Mouse (Mus musculus) layer of hippocampus, adult 9-11 months (tissue): ENCODE measurements at regions not wholly inside any gene's neighbourhood (a gene's known extent, or its start where the extent isn't known, plus 50 kb on each side); places are given as distances from the start of the nearest gene placed in this dataset.
A peak's percentile ranks its signal among the peaks of the same experiment; 100 is the strongest.
"Not testable (repeated sequence)": the region's sequence is repeated elsewhere in the genome, so short reads cannot be mapped to it uniquely, and the experiment has no call there.

Experiments
- DNase-seq: peaks from one replicate; pipeline ENCODE4 v3.0.0; 2022

- DNase-seq, result no peak
Measured at GRCm38 (mm10) chr10:96685991-96686601, 69.3 kb downstream of the Btg1 start.

GRCm38 (mm10) chr10:96686659-96687440 is 70.0 kb downstream of the Btg1 start:
- DNase-seq, result no peak

DNA sequence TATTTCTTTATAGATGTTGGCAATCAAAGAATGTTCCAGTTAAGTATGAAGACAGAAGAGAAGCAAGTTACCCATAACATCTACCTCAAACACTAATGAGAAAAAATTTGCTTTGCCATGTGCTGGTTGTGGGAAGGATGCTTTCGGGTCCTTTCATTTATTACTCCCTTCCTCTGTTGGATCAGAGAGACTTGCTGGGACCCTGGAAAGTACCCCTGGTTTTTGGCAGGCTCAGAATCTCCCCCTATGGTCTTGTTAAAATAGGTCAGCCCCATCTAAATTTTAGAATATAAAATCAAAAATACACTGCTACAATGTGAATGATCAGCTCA is 70.6 kb downstream of the Btg1 start:
- no peak for DNase-seq

DNA sequence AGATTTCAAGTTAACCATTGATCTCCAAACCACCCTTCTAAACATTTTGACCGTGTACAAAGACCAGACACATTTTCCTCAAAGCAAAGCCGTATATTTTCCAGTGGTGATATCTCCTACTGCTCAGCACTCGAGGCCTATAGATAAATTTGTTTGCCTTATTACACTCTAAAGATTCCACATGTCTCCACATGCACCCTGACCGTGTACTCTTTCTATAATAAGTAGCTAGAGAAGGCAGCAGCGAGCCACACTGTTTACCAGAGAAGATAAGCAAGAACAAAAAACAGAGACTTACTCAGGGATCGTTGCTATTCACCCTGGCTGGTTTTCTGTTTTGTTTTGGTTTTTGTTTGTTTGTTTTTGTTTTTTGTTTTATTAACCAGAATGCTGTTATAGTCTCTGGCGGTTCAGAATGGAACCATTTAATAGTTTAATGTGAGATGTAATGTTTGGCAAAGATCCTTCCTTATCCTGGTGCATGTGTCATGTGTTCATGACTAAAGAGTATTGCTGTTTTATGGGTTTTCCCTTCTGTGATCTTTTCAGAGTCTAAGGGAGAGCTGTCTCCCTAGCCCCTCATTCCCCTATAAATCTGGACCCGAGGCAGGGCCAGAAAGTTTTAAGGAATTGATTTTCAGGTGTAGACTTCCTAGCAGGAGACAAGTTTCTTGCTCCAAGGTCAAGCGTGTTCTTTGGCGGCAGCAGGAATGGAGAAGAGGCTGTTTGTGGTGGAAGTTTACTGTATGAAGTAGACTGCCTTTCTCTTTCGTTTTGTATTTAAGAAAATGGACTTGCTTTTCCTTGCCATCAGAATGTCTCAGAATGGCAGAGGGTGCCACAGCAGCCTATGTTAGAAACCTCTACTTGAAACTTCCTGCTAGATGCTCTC is 73.4 kb downstream of the Btg1 start:
- DNase-seq, result no peak

DNA sequence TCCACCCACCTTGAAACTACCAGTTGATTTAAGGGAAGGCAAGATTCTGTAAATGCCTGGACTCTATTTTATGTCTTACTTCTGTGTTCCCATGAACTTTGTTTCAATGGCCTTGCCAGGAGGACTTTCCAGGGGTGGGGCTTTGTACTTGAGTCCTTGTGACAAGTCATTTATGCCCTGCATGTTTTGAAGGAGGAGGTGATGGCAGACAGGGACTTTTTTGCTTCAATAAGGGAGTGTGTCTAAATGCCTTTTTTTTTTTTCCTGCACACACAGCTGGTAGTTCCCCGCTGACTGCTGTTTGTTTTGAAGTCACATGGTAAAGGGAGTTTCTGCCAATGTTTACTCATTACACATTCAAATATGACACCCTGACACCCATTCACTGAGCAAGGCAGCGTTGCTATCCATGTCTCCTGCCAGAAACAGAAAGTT is 74.1 kb downstream of the Btg1 start:
- DNase-seq, result peak; percentile 4

GRCm38 (mm10) chr10:96691319-96691870 is 74.6 kb downstream of the Btg1 start:
- no peak for DNase-seq

DNA sequence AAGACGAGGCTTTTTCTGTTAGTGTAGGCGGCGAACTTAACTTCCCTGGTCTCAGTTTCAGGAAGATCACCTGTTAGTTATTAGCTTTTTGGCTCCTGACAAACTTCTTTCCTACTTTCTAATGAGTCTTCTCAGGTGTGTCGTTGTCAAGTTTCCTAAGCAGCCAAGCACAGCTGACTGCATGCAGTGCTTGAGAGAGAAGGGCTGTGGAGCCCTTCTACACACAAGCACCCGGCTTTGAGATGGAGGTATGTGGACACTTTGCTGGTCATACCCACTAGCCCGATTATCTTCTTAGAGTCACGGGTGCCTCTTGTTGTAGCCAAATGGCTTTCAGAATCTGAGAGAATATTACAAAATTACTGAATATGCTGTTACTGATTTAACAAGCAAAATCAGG is 76.0 kb downstream of the Btg1 start:
- DNase-seq, result no peak

- DNase-seq, result no peak
Measured at GRCm38 (mm10) chr10:96693766-96694165, 77.0 kb downstream of the Btg1 start.

DNA sequence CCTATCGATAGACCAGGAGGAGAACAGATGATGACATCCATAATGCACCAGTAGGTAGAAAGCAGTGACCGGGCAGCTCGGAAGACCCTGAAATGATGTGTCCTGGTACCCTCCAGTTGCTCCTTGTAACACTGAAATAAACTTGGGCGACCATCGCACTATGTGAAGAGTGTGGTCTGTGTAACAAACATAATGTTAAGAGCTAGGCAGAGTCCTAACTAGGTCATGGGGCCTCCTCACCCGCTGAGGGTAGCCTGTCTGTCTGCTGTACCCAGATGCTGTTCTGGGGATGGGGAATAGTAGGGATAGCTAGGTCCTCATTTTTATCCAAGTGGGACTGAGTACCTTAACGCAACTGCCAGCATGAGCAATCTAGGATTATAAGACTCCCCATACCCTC is 79.8 kb downstream of the Btg1 start:
- DNase-seq, result no peak

GRCm38 (mm10) chr10:96697781-96698180 is 81.0 kb downstream of the Btg1 start:
- no peak for DNase-seq

DNA sequence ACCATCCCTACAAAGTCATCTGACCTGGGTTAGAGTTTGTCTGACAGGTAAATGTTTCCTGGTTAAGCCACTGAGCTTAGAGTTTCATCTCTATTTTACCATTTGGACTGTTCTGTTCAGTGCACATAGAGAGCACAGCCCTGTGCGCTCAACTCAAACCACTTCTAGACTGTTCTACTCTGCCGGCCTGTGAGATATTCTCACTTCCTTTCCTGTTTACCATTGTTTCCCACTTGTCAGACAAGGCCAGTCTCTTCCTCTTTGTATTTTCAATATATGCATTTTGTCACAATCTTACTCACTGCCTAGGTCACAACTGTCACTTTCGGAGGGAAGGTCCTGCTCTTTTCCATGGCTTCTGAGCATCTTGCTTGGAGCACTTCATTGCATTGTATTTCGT is 89.8 kb downstream of the Btg1 start:
- no peak for DNase-seq

DNA sequence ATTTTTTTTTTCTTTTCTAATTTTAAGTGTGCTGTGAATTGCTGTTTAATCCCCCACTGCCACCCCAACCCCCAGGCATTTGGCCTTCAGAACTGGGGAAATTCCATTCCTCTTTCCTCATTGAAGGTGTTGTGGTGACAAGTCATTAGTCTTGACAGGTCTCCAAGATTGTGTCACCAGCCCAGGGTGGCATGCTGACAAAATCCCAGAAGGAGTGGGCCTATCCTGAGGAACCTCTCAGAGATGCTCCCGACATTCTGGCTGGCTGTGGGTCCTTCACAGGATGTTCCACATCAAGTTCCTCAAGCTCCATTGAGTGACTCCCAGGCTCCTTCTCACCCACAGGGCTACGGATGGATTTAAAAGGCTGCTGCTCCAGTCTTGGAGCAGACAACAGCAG is 91.7 kb downstream of the Btg1 start:
- DNase-seq, result no peak

- DNase-seq, result no peak
Measured at GRCm38 (mm10) chr10:96709698-96710356, 93.0 kb downstream of the Btg1 start.

DNA sequence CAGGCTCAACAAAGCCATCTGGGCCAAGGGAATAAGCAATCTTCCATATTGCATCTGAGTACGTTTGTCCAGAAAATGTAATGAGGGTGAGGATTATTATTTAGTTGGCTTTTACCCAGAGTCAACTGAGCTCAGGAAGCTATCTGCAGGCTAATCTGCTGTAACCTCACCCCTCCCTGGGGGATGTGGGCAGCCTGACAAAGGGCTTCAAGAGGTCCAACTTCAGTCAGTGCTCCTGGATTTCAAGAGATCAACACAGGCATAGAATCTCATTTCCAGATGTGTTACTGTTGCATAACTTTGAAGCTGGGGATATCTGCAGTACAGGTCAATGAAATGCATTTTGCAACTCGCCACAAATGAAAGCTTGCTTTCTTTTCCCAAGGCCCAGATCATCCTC is 95.2 kb downstream of the Btg1 start:
- DNase-seq, result no peak

GRCm38 (mm10) chr10:96714702-96715101 is 97.9 kb downstream of the Btg1 start:
- DNase-seq, result no peak

DNA sequence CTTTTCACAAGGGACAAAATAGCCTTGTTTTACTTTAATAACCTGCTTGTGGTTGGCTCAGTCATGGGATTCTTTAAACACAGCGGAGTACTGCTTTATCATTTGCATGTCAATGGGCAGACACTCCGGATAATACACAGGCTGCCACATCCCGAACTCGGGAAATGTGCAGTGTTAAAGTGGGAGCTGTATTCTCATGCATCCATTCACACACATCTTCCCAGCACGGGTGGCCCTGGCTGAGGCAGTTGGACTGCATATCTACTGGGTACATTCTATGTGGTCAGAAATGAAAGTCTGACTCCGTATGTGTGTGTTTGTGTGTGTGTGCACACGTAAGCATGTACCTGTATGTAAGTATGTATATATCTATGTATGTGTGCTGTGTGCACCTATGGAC is 100.5 kb downstream of the Btg1 start:
- no peak for DNase-seq

DNA sequence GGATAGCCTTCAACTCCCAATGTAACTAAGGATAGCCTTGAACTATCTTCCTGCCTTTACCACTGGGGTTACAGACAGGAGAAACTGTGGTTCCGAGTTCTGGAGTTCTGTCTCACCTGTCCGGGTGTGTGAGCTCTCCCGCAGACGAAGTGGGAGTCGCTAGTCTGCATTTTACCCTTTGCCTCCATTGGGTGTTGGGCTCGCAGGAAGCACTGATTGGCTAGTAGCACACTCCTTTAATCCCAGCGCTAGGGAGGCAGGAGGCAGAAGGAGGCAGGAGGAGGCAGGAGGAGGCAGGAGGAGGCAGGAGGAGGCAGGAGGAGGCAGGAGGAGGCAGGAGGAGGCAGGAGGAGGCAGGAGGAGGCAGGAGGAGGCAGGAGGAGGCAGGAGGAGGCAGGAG is 101.9 kb downstream of the Btg1 start:
- DNase-seq, result not testable (repeated sequence)

DNA sequence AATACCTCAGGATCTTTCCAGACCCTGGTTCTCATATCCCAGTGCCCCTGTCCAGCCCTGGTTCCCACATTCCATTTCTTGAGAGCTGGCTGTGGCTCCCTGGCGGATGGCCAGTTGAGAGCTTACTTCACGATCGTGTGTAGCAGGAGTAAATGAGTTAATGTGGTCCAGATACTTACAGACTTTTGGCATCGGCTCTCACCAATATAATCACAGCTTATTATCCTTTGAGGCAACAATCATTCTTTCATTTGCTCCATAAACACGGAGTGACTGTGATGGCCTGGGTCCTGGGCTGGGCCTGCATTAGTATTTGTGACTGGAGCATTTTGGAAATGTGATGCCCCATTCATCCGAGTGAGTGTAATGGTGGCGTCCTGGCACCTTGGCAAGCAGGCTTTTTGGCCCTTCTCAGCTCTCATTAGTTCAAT is 103.5 kb downstream of the Btg1 start:
- peak; percentile 21 for DNase-seq

DNA sequence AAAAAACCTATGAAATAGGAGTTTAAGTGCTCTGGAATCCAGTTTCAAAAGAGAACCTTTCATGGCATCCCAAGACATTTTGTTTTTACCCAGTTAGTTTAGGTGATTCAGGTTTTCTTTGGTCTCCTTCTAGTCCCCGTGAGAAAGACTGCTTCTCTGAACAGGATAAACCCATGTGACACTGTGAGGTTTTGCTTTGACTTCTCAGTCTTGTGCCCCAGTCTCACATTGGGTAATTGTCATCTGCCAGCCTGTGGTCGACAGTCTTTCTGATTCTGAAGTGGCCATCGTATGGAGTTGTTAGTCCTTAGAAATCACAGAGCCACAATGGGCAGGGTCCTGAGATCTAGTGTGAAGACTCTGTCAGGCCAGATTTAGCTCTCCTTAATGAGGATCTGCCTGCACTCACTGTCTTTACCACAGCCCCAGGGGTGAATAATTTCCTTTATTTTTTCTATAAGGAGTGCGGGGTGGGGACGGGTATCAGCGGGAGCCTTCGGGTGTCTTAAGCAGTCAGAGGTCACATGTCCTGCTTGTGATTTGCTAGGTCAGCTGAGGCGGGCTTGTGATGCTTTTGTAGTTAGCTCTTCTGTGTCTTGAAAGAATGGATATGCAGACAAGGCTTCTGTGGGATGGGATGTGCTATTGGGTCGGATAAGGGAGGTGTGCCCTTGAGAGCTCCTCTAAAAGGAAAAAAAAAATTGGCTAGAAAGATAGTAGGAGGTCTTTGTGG is 104.3 kb downstream of the Btg1 start:
- no peak for DNase-seq

DNA sequence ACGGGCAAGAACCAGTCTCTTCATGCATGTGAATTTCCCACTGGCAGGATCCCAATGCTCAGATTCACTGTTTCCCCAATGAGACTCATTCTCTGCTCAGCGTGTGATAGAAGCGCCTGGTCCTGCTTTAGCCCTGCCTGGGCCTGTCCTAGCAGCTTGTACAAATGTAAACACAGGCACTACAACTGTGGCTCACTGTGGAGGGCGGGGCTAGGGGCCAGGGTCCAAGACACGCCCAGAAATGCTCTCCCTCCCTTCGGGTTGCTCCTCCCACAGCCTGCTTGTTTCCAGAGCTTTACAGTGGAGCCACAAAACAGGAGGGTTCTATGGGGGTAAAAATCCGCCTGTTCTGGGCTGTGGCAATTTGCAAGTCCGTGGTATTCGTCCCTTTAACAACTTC is 105.7 kb downstream of the Btg1 start:
- DNase-seq, result no peak

- DNase-seq, result no peak
Measured at GRCm38 (mm10) chr10:96723071-96723470, 106.3 kb downstream of the Btg1 start.
